Mouse (Mus musculus): ENCODE data around the gene Dclk3.

The Dclk3 gene

DNA sequence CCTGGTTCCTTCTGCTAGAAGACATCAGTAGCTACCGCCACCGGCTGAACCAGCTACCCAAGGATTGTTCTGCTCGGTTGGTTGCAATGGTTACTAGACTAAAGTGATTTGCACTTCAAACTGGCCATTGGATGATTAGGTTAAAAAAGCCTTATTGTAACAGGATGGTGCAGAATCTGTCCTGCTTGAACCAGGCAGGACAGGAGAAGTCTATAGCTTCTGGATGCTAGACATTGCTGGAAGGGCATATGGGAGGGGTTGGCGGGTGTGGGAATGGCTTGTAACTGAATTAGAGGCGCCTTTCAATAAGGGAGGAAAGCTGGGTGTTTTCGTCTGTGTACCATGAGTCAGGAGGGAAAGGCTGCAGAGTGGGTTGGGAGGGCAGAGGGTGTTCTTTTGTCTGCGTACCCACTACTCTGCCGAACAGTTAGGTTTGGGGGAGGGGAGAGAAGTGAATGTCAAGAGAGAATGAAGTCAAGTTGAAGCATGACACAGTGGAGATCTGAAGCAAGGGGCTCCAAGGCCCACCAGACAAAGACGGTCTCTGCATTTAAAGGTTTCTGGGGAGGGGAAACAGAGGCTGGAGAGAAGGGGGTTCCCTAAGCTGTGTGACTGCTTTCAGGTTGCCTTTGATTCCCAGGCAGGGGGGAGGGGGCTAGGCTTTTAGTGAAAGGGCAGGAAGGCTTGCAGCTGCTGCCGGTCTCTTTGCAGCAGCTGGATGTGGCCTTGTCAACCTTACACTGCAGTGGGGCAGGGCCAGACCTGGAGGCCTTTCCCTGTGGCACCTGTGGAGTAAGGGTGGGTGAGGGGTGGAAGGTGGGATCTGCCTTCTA, 48.0 kb downstream of the Dclk3 start:
- DNase-seq (ENCODE audit: low read depth, low spot score) = no peak

DNA sequence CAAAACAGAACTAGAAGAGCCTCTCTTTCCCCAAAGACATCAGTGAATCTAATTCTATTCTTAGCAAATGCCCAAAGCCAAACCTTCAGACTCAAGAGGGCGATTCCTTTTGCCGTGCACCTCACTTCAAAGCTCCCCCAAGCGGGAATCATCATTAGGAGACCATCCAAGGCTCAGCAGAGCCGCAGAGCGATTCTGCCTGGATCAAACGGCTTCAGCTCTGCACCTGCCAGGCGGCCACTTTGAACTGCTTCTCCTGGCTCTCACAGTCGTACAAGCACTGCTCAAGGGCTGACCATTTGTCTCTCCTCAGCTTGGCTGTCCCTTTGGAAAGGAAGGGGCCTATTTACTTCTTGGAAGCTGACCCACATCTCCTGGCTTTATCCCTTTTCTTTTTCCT, 51.7 kb downstream of the Dclk3 start:
- no peak for DNase-seq (ENCODE audit: low read depth, low spot score)

DNA sequence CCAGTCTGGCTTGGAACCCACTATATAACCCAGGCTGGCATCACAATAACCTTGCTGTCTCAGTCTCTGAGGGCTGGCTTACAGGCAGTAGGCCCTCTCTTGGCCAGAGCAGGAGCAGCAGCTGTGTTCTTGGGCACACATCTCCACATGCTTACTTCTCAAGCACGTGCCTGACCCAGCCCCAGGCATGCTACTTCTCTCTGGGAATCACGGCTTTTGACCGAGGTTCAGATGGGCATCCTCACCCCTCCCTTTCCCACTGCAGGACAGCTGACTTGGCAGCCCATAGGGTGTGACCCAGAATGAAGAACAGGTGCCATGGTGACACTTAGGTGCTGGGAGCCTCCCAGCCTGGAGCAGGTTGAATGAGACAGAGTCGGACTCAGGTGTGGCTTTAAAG, 52.4 kb downstream of the Dclk3 start:
- no peak for DNase-seq (ENCODE audit: low read depth, low spot score)

DNA sequence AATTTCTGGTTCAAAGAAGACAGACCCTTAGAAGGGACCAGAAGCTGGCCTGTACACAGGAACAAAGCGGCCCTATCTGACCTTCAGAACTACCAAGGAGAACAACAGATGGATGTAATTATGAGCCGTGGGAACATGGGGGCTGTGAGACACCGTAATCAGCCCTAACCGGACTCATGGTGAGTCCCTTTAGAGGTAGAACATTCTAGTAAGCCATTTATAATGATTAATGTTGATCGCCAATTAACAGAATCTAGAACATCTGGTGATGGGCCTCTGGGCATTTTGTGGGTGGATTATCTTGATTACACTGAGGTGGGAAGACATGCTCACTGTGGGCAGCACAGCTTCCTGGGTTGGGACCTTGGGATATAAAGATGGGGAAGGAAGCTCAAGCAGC, 54.6 kb downstream of the Dclk3 start:
- DNase-seq (ENCODE audit: low read depth, low spot score) = no peak

DNA sequence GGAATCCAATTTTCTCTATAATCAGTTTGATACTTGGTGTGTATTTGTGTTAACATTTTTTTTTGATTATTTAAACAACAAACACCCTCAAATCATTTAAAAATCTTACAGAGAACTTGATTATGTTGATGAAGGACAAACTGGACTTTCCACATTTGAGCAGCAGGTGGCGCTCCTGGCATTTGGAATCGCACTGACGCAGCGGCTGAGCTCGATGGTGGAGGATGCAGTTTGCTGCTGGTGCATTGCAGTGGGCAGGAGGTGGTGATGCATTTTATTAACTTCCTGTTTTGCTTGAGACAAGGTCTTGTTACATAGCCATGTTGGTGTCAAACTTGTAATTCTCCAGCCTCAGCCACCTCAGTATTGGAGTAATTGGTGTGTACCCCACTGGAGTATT, 56.7 kb downstream of the Dclk3 start:
- DNase-seq (ENCODE audit: low read depth, low spot score) = peak; percentile 63

DNA sequence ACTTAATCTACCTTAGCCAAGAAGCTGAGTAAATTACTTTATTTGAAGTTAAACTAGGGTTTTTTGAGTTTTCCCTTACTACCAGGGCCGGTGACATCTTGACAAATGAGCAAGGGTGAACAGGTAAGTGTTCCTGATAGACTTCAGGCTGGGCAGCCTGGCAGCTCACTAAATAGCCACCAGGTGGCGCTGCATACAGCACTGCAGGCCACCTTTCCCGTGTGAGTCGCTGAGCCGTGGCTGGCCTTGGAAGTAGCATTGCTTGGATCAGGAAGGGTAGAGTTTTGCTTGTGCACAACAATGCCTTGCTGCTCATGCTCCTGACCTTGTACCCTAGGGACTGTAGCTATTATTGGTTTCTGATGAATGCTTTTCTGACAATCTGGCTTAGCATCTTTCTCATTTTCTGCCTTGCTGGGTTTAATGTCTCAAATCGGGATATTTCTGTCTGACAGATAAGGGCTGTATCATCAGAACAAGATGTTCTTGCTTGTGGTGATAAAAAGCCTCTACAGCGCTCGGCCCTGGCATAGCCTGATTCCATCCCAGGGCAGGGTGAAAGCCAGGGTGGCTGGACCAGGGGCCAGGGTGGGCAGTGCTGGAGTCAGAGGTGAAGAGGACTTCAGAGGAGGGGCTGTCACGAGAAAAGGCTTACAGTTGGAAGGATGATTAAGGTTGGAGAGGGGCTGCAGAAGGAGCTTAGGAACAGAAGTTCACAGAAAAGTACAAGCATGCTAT, 58.4 kb downstream of the Dclk3 start:
- DNase-seq (ENCODE audit: low read depth, low spot score) = peak; percentile 47

DNA sequence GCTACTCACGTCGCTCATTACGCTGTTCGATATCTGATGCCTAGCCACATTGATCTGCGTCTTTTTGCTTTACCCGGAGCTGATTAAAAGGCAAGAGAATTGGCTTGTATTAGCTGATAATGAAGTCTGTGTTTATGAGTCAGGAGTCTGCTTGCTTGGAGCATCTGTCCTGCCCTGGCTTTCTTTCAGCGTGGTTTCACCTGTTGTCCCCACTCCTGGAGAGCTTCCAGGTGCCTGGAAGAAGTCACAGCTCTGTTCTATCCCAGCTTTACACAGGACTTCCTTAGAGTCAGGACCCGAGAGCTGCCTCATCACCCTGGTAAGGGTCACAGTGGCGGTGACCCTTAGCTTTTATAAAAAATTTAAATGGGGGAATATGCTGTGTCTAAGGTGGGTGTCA, 61.3 kb downstream of the Dclk3 start:
- DNase-seq (ENCODE audit: low read depth, low spot score) = no peak

DNA sequence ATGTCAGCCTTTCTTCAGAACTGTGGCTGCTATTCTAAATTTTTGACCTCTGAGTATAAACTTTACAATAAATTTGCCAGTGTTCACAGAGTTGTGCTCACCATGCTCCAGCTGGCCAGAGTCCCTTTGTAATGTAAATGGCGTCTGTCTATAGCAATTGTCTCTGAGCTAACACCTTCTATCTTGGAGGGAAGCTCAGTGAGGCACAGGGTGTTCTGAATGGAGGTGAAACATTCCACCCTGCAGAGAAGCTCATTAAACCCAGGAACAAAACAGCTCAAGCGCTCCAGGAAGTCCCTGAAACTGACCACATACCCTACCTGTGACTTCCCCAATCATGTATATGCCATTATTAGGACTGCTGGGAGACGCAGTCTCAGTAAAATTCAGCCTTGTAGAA, 67.2 kb downstream of the Dclk3 start:
- DNase-seq (ENCODE audit: low read depth, low spot score) = no peak

DNA sequence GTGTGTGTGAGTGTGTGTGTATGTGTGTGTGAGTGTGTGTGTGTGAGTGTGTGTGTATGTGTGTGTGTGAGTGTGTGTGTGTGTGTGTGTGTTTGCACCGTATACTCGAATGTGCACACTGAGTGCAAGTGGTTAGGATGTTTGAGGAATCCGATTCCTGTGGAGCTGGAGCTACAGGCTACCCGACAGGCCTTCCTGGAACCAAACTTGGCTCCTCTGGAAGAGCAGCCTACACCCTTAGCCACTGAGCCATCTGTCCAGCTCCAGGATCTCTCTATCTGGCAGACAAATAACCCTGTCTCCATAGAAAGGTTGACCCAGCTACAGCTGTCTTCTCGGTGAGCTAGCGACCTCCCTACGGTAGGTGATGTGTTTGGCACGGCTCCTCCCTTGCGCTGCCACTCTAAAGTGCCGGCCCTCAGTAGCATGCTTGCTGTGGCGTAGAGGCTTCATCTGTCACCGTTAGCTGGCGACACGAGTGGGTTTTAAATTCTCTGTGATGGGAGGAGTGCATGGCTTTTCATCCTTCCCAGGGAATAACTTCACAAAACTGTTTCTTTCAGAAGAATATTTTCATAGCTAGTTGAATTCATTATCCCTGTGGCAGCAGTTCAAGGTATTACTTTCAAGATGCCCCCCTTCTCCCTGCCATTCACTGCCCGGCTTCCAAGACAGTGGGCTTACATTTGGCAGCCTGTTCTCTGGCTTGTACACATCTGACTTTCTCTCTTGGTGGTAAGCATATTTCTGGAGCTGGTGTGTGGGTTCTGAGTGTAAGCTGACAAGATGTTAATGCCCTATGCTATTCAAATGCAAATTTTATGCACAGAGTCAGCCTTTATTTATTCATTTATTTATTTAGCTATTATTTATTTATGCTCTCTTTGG, 75.9 kb downstream of the Dclk3 start:
- DNase-seq (ENCODE audit: low read depth, low spot score) = no peak

DNA sequence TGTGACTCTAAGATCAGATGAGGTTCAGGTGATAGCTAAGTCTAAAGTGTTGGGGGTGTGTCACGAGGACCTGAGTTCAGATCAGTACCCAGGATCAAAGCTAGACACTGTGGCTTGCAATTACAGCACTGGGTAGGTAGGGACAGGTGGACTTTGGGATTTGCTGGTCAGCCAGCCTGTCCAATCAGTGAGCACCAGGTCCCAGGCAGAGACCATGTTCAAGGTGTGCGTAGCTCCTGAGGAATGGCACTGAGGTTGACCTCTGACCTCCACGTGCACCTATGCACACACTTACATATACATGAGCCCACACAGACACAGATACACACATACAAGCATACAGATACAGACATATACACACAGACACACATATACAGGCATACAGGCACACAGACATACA, 76.7 kb downstream of the Dclk3 start:
- no peak for DNase-seq (ENCODE audit: low read depth, low spot score)

DNA sequence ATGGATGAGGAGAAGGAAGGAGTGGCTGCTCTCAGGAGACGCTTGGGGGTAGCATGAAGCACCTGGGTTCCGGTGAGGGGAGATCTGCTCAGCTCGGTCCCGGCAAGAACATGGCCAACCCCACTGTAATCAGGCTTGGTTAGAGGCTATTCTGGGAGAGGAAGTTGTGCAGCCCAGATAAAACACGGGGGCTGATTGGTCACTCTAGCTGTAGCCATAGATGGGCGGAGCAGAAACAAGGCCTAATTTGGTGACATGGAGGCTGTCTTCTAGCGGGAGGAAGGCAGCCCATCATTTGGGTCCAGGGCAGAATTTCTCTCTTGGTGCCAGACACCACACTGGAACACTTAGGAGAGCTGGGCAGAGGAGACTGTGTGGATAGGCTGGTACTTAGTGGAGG, 83.3 kb downstream of the Dclk3 start:
- no peak for DNase-seq (ENCODE audit: low read depth, low spot score)

DNA sequence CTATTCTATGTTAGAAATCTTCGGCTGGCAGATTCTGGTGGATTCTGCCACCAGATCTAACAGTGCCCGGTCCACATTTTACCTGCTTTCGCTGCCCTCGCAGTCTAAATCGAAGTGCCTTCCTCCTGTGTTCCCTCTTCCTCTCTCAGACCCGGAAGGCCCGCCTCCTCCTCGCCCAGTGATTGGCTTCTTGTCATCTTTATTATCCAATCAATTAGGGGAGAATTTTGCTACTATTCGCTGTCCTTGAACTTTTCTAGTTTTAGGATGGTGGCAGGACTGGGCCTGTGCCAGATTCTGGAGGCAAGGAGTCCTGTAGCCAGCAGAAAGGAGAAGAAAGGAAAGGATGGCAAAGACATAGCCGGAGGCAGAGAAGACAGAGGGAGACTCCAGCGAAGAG, 84.2 kb downstream of the Dclk3 start:
- no peak for DNase-seq (ENCODE audit: low read depth, low spot score)

DNA sequence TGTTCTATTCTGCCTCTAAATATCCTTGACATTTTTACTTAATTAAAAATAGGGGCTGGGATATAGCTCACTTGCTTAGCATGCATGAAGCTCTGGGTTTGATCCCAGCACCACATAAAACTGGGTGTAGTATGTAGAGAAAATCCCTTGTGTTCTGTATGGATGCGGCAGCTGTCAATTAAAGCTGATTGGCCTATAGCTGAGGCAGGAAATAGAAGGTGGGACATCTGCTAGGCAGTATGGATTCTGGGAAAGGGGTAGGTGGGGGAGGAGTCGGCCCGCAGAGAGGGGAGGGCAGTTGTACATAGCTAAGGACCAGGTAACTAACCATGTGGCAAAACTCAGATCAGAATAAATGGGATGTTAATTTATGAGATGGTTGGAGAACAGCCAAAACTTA, 85.0 kb downstream of the Dclk3 start:
- no peak for DNase-seq (ENCODE audit: low read depth, low spot score)

DNA sequence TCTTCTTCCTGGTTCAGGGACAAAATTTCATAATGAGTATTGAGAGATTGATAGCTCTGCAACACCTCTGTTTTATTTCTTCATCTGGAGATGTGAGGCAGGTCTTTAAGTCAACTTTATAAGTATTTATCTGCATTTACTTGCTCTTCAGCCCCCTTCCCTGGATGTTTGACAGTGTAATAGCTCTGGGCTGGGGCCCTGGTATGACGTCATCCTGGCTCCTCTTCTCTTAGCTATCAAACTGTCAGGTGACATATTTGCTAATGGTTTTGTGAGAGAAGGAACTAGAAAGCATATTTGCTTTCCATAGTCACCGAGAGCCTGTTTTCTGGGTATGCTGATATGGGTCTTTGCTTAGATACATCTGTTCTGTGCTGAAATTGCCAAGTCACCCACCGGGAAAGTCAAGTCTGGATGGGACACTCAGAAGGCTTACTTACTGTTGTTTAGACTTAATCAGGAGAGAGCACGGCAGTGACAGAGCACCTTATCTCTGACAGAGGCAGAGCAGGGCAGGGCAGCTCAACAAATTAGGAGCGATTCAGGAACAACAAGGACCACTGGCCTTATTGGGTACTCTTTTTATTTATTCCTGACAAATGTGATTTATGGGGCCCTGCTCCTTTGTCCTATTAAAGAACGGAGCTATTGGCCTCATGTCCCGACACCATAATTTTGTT, 96.0 kb downstream of the Dclk3 start:
- no peak for DNase-seq (ENCODE audit: low read depth, low spot score)

DNA sequence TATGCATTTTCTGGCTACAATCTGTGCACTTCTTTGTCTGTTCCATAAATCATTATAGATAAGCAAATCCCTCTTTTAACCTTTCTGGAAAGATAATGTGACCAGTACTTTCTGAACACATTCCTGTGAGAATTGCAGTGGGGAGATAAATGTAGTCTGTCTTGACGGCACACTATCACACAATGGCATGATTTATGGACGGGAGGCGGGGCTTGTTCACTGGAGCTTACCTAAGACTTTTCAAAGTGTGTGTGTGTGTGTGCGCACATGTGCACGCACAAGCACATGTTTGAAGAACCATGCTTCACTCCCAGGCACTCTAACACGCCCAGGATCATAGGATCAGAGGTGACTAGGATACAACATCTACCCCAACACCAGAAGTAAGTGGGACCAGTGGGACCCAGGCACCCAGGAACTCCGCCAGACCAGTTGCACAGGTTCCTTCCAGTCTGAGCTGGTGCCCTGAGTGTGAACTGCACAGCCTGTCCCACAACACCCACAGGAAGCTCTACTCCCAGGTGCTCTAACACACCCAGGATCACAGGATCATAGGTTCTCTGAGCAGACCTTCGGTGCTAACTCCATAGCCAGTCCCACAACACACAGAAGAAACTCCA, 96.7 kb downstream of the Dclk3 start:
- no peak for DNase-seq (ENCODE audit: low read depth, low spot score)
